Mouse (Mus musculus) erythroblast, embryonic 14.5 days (primary cell): ENCODE measurements around the gene Shisal1.

Experiments
- GATA1 ChIP-seq: IDR thresholded peaks from 2 replicates; pipeline ENCODE4 v1.6.1; 2012; ENCODE audit warnings: low read length, inconsistent platforms, mixed read lengths
- TAL1 ChIP-seq: IDR thresholded peaks from 3 replicates; pipeline ENCODE4 v1.6.1; 2012; ENCODE audit warnings: low read length, inconsistent platforms, mixed read lengths

DNA sequence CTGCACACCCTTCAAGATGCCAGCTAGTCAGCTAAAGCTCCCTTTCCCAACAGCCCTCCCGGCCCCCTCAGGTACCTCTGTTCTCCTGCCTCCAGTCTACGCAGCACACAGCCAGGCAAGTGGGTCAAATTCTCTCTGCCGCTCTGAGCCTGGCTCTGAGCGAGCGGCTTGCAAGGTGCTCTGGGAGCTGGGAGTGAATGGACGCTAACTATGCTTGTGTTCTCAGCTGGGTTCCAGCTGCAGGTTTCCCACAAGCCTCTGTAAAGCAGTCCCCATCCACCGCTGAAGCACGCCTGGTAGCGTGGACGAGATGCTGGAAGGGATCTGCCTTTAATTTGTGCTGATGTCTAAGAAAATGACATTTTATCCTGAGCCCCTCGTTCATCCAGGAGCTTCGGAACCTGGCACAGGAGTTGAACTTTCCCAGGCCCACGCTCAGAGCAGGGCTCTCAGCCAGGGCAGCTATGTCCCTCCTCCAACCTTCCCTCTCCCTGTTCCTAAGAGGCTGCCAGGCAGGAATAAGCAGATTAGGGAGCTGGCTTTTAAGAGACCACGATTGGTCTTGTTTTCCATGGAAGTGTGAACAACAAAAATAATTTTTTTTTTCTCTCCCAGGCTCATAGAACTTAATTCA is 5.1 kb downstream of the Shisal1 start:
- TF ChIP-seq GATA1 (no peak), TAL1 (no peak)
